Mouse (Mus musculus) telencephalon, adult 2 months (tissue): ENCODE measurements at regions not wholly inside any gene's neighbourhood (a gene's known extent, or its start where the extent isn't known, plus 50 kb on each side); places are given as distances from the start of the nearest gene placed in this dataset.
A peak's percentile ranks its signal among the peaks of the same experiment; 100 is the strongest.

ENCODE experiments used
- DNase-seq: peaks from one replicate; pipeline ENCODE4 v3.0.0-alpha.2; 2011; ENCODE audit warnings: low read depth, low spot score

GRCm38 (mm10) chr17:60372206-60372605 lies 1359.0 kb upstream of the Nudt12 start:
- DNase-seq, result no peak

GRCm38 (mm10) chr17:60355411-60355810 lies 1342.2 kb upstream of the Nudt12 start:
- DNase-seq, result no peak

DNA sequence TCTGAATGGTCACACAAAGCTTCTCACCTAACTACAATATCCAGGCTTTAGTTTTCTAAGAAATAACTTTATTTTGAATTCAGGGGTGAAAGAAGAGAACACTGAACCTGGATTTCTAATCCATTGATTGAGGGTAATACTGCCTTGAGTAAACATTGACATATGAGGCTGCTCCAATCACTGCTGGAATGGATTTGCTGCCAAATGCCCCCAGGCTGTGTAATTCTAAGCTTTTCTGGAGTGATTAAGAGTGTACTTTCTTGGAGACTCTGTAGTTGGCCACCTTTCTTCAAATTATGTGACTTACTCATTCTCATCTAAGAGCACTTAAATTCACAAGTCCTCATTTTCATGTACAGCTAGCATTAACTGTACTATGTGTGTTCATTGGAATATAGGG lies 1331.5 kb upstream of the Nudt12 start:
- DNase-seq, result no peak

DNA sequence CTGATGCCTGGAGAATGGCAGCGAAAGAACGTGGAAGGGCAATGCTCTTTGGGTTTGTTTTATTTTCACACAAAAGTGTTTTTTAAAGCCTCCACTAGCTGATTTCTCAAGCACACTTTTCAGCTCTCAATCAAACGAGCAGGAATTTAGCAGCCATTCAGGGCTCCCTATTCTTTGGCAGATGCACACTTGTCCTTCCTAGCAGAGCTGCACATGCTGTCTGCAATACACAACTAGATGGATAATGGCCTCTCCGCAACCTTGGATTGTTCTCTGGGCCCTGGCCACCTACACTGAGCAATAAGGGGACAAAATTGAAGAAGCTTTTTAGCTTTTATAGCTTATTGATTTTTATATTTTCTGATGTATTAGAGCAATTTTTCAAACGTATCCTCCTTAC lies 1324.5 kb upstream of the Nudt12 start:
- DNase-seq, result no peak

- peak; percentile 19 for DNase-seq
These were observed 1307.9 kb upstream of the Nudt12 start for GRCm38 (mm10) chr17:60321046-60321445.
